Comparison of ENCODE assay signal across 18 mouse cellular contexts in genomic region chr4:68865135-68865767, GRCm38 (mm10).
A peak's percentile ranks its signal among the peaks of the same experiment; 100 is the strongest.
DNase-seq lines count a peak whose midpoint lies in the region; ATAC-seq lines count a peak whose summit lies in the region.
"Had no signal": no experiment of that assay in that cellular context is flagged by ENCODE, and none has a peak within 500 bp of the region (broad histone marks: within the 10 kb centered on the region; RNA-seq: fewer than 3 reads in every experiment).

No protein-coding gene starts in this region.

- intact Hi-C loops in heart, postnatal 10 days (cut with DNase I), result no loop called here

- peak; percentile 45 for ATAC-seq in frontal cortex, adult (ENCODE audit: low TSS enrichment)
- ATAC-seq: activated CD4-positive, CD25-positive, alpha-beta regulatory T cell, adult 4 months; forebrain, postnatal 0 days; intestine, embryonic 16.5 days had no signal

- DNase-seq in frontal cortex, postnatal 10 days (ENCODE audit: low spot score in 2 of 2), result no peak
- DNase-seq in 3T3-L1 (ENCODE audit: low read depth, low spot score), result peak; percentile 11
- peak; percentile 80 for DNase-seq in brain, adult 2 months (ENCODE audit: low read depth, low spot score)
- peak; percentile 5 for DNase-seq in embryo, embryonic 10.5 days (ENCODE audit: low spot score)
- no peak for DNase-seq in heart, postnatal 10 days
- DNase-seq in spleen, postnatal 14 days (ENCODE audit: low spot score in 2 of 2), result no peak
- DNase-seq: adrenal gland, postnatal 10 days; forebrain, postnatal 0 days; gastrocnemius, adult 2 months; heart, postnatal 4 days; layer of hippocampus, postnatal 36 days; lung, postnatal 10 days; midbrain, embryonic 14.5 days; right cerebral cortex, postnatal 14 days; thymus, adult 18-20 months had no signal

Comparison
In these comparisons a context has a peak if more than half of its experiments do, and no peak if none do; other contexts are left out.
1. DNase-seq: peak in 3T3-L1 (single experiment), brain, adult 2 months (single experiment) and embryo, embryonic 10.5 days (single experiment); none in frontal cortex, postnatal 10 days (0 of 2), heart, postnatal 10 days (0 of 2) and spleen, postnatal 14 days (0 of 2).